Mouse (Mus musculus): ENCODE measurements around the gene Gm9507. TPM values are rescaled to one million over a fixed set of nuclear protein-coding genes. Genes with fewer than 3 reads are reported as not detected.
"Not testable (repeated sequence)": the region's sequence is repeated elsewhere in the genome, so short reads cannot be mapped to it uniquely, and the experiment has no call there.

The Gm9507 gene
- total and polyA plus RNA-seq, 2 experiments from 2014 or later, result not detected

GRCm38 (mm10) chr10:77797677-77798076 is 14.0 kb downstream of the Gm9507 start:
- Histone ChIP-seq H3K27ac (ENCODE audit: low read depth, low read length) (no peak overlapping the region), H3K4me1 (ENCODE audit: insufficient read depth) (no peaks in the 10 kb centered on the region), H3K9ac (no peak overlapping the region), H3K9me3 (ENCODE audit: low read length) (no peaks in the 10 kb centered on the region), H3K36me3 (ENCODE audit: insufficient read depth) (no peaks in the 10 kb centered on the region), H3K4me2 (ENCODE audit: low read depth) (no peak overlapping the region), H3K27me3 (ENCODE audit: insufficient read depth, low read length) (no peaks in the 10 kb centered on the region), H3K4me3 (ENCODE audit: low read depth, low read length) (no peak overlapping the region)
- 12% methylated on average over 3 of the region's 3 CpGs for WGBS
- TF ChIP-seq CTCF (IDR thresholded peaks at IDR 0.05; ENCODE audit: low read depth), result no peak
- DNase-seq (no peak), ATAC-seq (no peak)

- WGBS, result 48% methylated on average over 2 of the region's 2 CpGs
- Histone ChIP-seq H3K9me3 (ENCODE audit: low read length) (no peaks in the 10 kb centered on the region), H3K9ac (no peak within 1 kb of the TSS), H3K4me1 (ENCODE audit: insufficient read depth) (no peaks in the 10 kb centered on the region), H3K4me3 (ENCODE audit: low read depth, low read length) (no peak within 1 kb of the TSS), H3K4me2 (ENCODE audit: low read depth) (no peak within 1 kb of the TSS), H3K27ac (ENCODE audit: low read depth, low read length) (no peak within 1 kb of the TSS), H3K27me3 (ENCODE audit: insufficient read depth, low read length) (no peaks in the 10 kb centered on the region), H3K36me3 (ENCODE audit: insufficient read depth) (no peaks in the 10 kb centered on the region)
- ATAC-seq (no peak), DNase-seq (no peak)
- TF ChIP-seq CTCF (IDR thresholded peaks at IDR 0.05; ENCODE audit: low read depth), result no peak
Measured at GRCm38 (mm10) chr10:77794976-77795375, 16.7 kb downstream of the Gm9507 start, which contains the start of gene Gm9639. TSS of gene Gm9639 (minus strand) at chr10:77795076.

GRCm38 (mm10) chr10:77788621-77789020 is 23.0 kb downstream of the Gm9507 start:
- Histone ChIP-seq H3K4me3 (ENCODE audit: low read depth, low read length) (no peak overlapping the region), H3K9ac (no peak overlapping the region), H3K36me3 (ENCODE audit: insufficient read depth) (no peaks in the 10 kb centered on the region), H3K9me3 (ENCODE audit: low read length) (no peaks in the 10 kb centered on the region), H3K27ac (ENCODE audit: low read depth, low read length) (no peak overlapping the region), H3K4me2 (ENCODE audit: low read depth) (no peak overlapping the region), H3K4me1 (ENCODE audit: insufficient read depth) (no peaks in the 10 kb centered on the region), H3K27me3 (ENCODE audit: insufficient read depth, low read length) (no peaks in the 10 kb centered on the region)
- no peak for TF ChIP-seq CTCF (IDR thresholded peaks at IDR 0.05; ENCODE audit: low read depth)
- 83% methylated on average over 2 of the region's 2 CpGs for WGBS
- ATAC-seq, result no peak
- no peak for DNase-seq

- H3K9ac ChIP-seq; H3K36me3 ChIP-seq (ENCODE audit: insufficient read depth); H3K27ac ChIP-seq (ENCODE audit: low read depth, low read length); H3K4me1 ChIP-seq (ENCODE audit: insufficient read depth); H3K27me3 ChIP-seq (ENCODE audit: insufficient read depth, low read length); ATAC-seq; H3K4me2 ChIP-seq (ENCODE audit: low read depth); DNase-seq; H3K4me3 ChIP-seq (ENCODE audit: low read depth, low read length); H3K9me3 ChIP-seq (ENCODE audit: low read length): not testable (repeated sequence)
- 67% methylated on average over 1 of the region's 1 CpGs for WGBS
Measured at GRCm38 (mm10) chr10:77787876-77788275, 23.8 kb downstream of the Gm9507 start, which contains the start of gene Gm7137. TSS of gene Gm7137 (minus strand) at chr10:77788200.

GRCm38 (mm10) chr10:77783396-77783795 is 28.2 kb downstream of the Gm9507 start:
- not testable (repeated sequence) for H3K27ac ChIP-seq (ENCODE audit: low read depth, low read length); H3K9ac ChIP-seq; H3K4me2 ChIP-seq (ENCODE audit: low read depth); H3K36me3 ChIP-seq (ENCODE audit: insufficient read depth); H3K4me3 ChIP-seq (ENCODE audit: low read depth, low read length); H3K4me1 ChIP-seq (ENCODE audit: insufficient read depth); DNase-seq; ATAC-seq; H3K27me3 ChIP-seq (ENCODE audit: insufficient read depth, low read length); H3K9me3 ChIP-seq (ENCODE audit: low read length)
- WGBS, result 67% methylated on average over 1 of the region's 3 CpGs

GRCm38 (mm10) chr10:77782442-77782841 is 29.2 kb downstream of the Gm9507 start, which contains the start of gene Gm3250:
TSS of gene Gm3250 (minus strand) at chr10:77782542.
- H3K9me3 ChIP-seq (ENCODE audit: low read length); H3K36me3 ChIP-seq (ENCODE audit: insufficient read depth); H3K27me3 ChIP-seq (ENCODE audit: insufficient read depth, low read length); H3K4me2 ChIP-seq (ENCODE audit: low read depth); H3K4me1 ChIP-seq (ENCODE audit: insufficient read depth); DNase-seq; H3K27ac ChIP-seq (ENCODE audit: low read depth, low read length); ATAC-seq; H3K4me3 ChIP-seq (ENCODE audit: low read depth, low read length); H3K9ac ChIP-seq: not testable (repeated sequence)
- WGBS, result no CpG with 5 or more reads among the region's 1 CpGs

- ATAC-seq; H3K27ac ChIP-seq (ENCODE audit: low read depth, low read length); H3K4me2 ChIP-seq (ENCODE audit: low read depth); H3K27me3 ChIP-seq (ENCODE audit: insufficient read depth, low read length); H3K9me3 ChIP-seq (ENCODE audit: low read length); H3K36me3 ChIP-seq (ENCODE audit: insufficient read depth); H3K4me1 ChIP-seq (ENCODE audit: insufficient read depth); DNase-seq; H3K4me3 ChIP-seq (ENCODE audit: low read depth, low read length); H3K9ac ChIP-seq: not testable (repeated sequence)
- WGBS, result 45% methylated on average over 1 of the region's 1 CpGs
Measured at GRCm38 (mm10) chr10:77776844-77777243, 34.8 kb downstream of the Gm9507 start, which contains the start of gene Gm7138. TSS of gene Gm7138 (minus strand) at chr10:77776944.

GRCm38 (mm10) chr10:77772142-77772541 is 39.5 kb downstream of the Gm9507 start:
- H3K27ac ChIP-seq (ENCODE audit: low read depth, low read length); H3K4me1 ChIP-seq (ENCODE audit: insufficient read depth); H3K36me3 ChIP-seq (ENCODE audit: insufficient read depth); H3K9me3 ChIP-seq (ENCODE audit: low read length); ATAC-seq; H3K4me2 ChIP-seq (ENCODE audit: low read depth); H3K9ac ChIP-seq; H3K27me3 ChIP-seq (ENCODE audit: insufficient read depth, low read length); DNase-seq; H3K4me3 ChIP-seq (ENCODE audit: low read depth, low read length): not testable (repeated sequence)
- 100% methylated on average over 1 of the region's 3 CpGs for WGBS

GRCm38 (mm10) chr10:77771225-77771624 is 40.4 kb downstream of the Gm9507 start, which contains the start of gene Gm3238:
TSS of gene Gm3238 (minus strand) at chr10:77771325.
- not testable (repeated sequence) for H3K27me3 ChIP-seq (ENCODE audit: insufficient read depth, low read length); DNase-seq; ATAC-seq; H3K36me3 ChIP-seq (ENCODE audit: insufficient read depth); H3K4me1 ChIP-seq (ENCODE audit: insufficient read depth); H3K9ac ChIP-seq; H3K4me3 ChIP-seq (ENCODE audit: low read depth, low read length); H3K27ac ChIP-seq (ENCODE audit: low read depth, low read length); H3K4me2 ChIP-seq (ENCODE audit: low read depth); H3K9me3 ChIP-seq (ENCODE audit: low read length)
- WGBS, result 57% methylated on average over 1 of the region's 1 CpGs
